Mouse (Mus musculus) ES-Bruce4 (cell line): ENCODE results near the gene Gpr55.

ENCODE experiments used
- EP300 ChIP-seq: IDR thresholded peaks from 2 replicates; pipeline ENCODE4 v1.6.1; 2011; ENCODE audit warnings: low read depth, low read length; ENCODE audit not compliant: insufficient read depth
- POLR2A ChIP-seq: IDR thresholded peaks from one replicate; pipeline ENCODE4 v1.8.1; 2011; ENCODE audit warnings: low read length; ENCODE audit not compliant: insufficient read depth

DNA sequence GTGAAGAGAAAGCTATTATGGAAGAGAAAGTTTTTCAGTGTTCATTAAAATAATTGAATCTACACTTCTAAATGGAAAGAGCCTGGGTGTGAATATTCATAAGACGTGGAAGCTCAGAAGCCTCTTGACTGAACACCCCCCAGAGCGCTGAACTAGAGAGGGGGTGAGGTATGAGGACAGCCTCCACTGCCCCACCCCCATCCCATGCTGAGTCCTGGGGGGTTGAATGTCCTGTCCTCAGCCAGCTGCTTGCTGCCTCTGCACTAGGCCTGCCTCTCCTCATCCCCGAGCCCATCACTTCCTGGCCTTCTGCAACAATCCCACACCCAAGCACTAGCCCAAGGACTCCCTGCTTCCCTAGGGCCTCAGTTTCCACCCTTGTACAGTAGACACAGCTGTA, 5.0 kb upstream of the Gpr55 start:
- TF ChIP-seq POLR2A (no peak), EP300 (no peak)
